Mouse (Mus musculus) liver, embryonic 12.5 days (tissue): ENCODE measurements at regions not wholly inside any gene's neighbourhood (a gene's known extent, or its start where the extent isn't known, plus 50 kb on each side); places are given as distances from the start of the nearest gene placed in this dataset.

Source experiments
- ATAC-seq: fragments of 200-750 bp; cut with Nextera tagmentation; 2 replicates; pipeline ENCODE4 v1.8.0; 2017; ENCODE audit warnings: moderate number of reproducible peaks, mild to moderate bottlenecking, moderate library complexity
- H3K27ac ChIP-seq: fragments of 300-500 bp; sonication (generic); 2 replicates; pipeline ENCODE4 v1.5.1; 2016; ENCODE audit warnings: mild to moderate bottlenecking
- H3K27me3 ChIP-seq: fragments of 300-500 bp; sonication (generic); replicated peaks from 2 replicates; pipeline ENCODE4 v1.6.1; 2016; ENCODE audit warnings: mild to moderate bottlenecking, moderate library complexity
- H3K36me3 ChIP-seq: fragments of 300-500 bp; sonication (generic); 2 replicates; pipeline ENCODE4 v1.6.1; 2016; ENCODE audit warnings: mild to moderate bottlenecking, moderate library complexity
- H3K4me1 ChIP-seq: fragments of 300-500 bp; sonication (generic); 2 replicates; pipeline ENCODE4 v1.6.1; 2016
- H3K4me2 ChIP-seq: fragments of 300-500 bp; sonication (generic); 2 replicates; pipeline ENCODE4 v1.6.1; 2016; ENCODE audit warnings: mild to moderate bottlenecking, moderate library complexity
- H3K4me3 ChIP-seq: fragments of 300-500 bp; sonication (generic); 2 replicates; pipeline ENCODE4 v1.5.1; 2016; ENCODE audit warnings: mild to moderate bottlenecking, moderate library complexity
- H3K9ac ChIP-seq: fragments of 300-500 bp; sonication (generic); 2 replicates; pipeline ENCODE4 v1.6.1; 2016; ENCODE audit warnings: mild to moderate bottlenecking, moderate library complexity
- H3K9me3 ChIP-seq: fragments of 300-500 bp; sonication (generic); replicated peaks from 2 replicates; pipeline ENCODE4 v1.6.1; 2016; ENCODE audit warnings: mild to moderate bottlenecking, moderate library complexity
- WGBS: fragments of 180-500 bp; shearing (Covaris S2); methylation state at CpG from one replicate; pipeline ENCODE4 v1.1.7; 2016; ENCODE audit not compliant: insufficient replicate concordance; 5-methylcytosine and 5-hydroxymethylcytosine counted together

DNA sequence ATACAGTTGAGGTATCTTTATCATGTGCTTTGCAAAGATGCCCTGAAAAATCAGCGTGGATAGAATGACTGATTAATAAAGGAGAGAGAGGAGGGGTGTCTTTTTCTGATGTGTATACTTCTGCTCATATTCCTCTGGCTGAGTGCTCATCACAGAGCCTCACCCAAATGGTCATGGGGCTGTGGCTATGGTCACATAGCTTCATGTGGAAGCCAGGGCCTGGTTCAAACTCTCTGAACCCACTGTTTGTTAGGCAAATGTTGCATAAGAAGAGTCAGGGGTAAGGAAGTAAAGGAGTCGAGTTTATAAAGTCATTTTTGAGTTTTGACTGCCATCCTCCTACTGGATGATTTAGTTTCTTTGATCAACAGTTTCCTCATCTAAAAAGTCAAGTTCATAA is 221.0 kb downstream of the Fzd1 start:
- 41% methylated on average over 2 of the region's 2 CpGs for WGBS
- no peak for ATAC-seq

DNA sequence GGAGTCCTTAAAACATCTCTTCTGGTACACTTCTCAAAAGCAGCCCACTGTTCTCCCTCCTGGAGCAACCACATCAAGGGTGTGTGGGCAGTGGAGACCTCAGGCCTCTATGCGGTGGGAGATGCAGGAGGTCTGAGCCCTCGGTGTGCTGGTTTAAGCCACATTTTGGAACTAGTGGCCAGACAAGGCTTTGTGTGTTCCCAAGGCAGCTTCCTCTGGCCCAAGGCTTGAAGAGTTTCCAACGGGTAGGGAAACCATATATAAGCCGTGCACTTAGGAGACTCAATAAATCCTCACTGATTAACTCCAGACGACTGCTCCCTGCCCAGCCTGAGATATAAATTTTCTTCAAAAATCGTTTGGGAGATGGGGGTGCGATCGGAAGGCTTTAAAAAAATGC is 221.9 kb downstream of the Fzd1 start:
- H3K4me3 ChIP-seq = no peak overlapping the region
- H3K4me2 ChIP-seq = no peak overlapping the region
- H3K36me3 ChIP-seq = no peaks in the 10 kb centered on the region
- H3K27ac ChIP-seq = no peak overlapping the region
- H3K27me3 ChIP-seq = no peaks in the 10 kb centered on the region
- ATAC-seq = no peak
- 59% methylated on average over 8 of the region's 8 CpGs for WGBS
- no peaks in the 10 kb centered on the region for H3K9me3 ChIP-seq
- H3K4me1 ChIP-seq = no peaks in the 10 kb centered on the region
- no peak overlapping the region for H3K9ac ChIP-seq

More for the DNA sequence above, 221.0 kb downstream of the Fzd1 start:
- H3K4me1 ChIP-seq = no peaks in the 10 kb centered on the region
- no peaks in the 10 kb centered on the region for H3K9me3 ChIP-seq
- no peak overlapping the region for H3K4me3 ChIP-seq
- H3K9ac ChIP-seq = no peak overlapping the region
- no peak overlapping the region for H3K27ac ChIP-seq
- H3K27me3 ChIP-seq = no peaks in the 10 kb centered on the region
- no peak overlapping the region for H3K4me2 ChIP-seq
- H3K36me3 ChIP-seq = no peaks in the 10 kb centered on the region

DNA sequence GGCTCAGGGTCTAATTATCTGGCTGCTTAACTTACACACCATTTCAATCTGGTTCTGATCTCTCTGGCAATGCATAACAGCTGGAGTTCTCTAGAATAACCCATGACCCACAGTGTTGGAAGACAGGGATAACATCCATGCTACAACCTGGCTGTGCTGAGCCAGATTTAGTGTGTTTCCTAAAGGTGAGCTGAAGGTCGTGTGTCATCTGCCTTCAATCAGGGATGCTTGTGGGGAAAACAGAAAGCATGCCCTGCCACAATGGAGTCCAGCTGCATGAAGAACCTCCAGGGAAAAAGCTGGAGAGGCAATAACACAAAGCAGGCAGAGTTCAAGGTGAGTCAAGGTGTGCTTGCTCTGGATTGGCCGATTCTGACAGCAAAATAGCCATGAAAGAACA is 223.3 kb downstream of the Fzd1 start:
- no peaks in the 10 kb centered on the region for H3K27me3 ChIP-seq
- H3K9me3 ChIP-seq = no peaks in the 10 kb centered on the region
- H3K4me3 ChIP-seq = no peak overlapping the region
- no peak for ATAC-seq
- H3K9ac ChIP-seq = no peak overlapping the region
- H3K4me1 ChIP-seq = no peaks in the 10 kb centered on the region
- WGBS = 54% methylated on average over 2 of the region's 2 CpGs
- no peaks in the 10 kb centered on the region for H3K36me3 ChIP-seq
- no peak overlapping the region for H3K4me2 ChIP-seq
- H3K27ac ChIP-seq = no peak overlapping the region

DNA sequence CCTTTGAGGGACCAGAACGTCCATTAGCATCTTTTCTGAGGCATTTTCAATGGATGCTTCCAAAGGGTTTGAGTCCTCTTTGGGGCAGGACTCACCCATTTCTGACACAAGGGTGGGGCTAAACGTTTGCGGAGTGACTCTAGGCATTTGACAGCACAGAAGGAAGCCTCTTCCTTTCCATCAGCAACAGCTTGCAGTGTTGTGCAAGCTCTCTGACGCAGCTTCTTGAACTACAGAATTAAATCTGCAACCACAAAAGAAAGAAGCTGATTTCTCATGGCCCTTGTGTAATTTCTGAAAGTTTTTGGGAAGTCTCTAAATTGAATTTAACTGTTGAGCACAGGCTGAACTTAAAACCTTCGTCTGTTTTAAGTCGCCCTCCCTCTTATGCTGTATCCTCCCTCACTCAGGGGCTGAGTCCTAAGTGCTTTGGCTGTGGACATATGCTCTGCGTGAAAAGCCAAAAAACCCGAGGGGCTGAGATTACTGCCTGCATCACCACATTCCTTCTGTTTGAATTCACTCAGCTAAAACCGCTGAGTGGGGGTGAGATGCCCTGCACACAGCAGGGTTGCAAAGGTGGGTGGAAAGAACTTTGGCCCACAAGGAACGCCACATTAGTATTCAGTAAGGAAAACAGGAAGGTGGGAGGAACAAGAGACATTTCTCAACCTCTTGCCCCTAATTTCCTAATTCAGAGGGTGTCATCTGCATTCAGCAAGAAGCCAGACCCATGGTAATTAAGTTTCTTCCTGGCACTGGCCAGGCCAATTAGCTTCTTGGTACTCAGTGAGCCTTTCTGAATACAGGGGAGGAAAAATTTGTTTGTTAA is 227.4 kb downstream of the Fzd1 start:
- H3K4me2 ChIP-seq = no peak overlapping the region
- H3K27ac ChIP-seq = no peak overlapping the region
- H3K4me3 ChIP-seq = no peak overlapping the region
- no peak for ATAC-seq
- no peaks in the 10 kb centered on the region for H3K36me3 ChIP-seq
- no peaks in the 10 kb centered on the region for H3K9me3 ChIP-seq
- H3K9ac ChIP-seq = no peak overlapping the region
- H3K27me3 ChIP-seq = no peaks in the 10 kb centered on the region
- WGBS = 30% methylated on average over 10 of the region's 10 CpGs
- H3K4me1 ChIP-seq = no peaks in the 10 kb centered on the region

DNA sequence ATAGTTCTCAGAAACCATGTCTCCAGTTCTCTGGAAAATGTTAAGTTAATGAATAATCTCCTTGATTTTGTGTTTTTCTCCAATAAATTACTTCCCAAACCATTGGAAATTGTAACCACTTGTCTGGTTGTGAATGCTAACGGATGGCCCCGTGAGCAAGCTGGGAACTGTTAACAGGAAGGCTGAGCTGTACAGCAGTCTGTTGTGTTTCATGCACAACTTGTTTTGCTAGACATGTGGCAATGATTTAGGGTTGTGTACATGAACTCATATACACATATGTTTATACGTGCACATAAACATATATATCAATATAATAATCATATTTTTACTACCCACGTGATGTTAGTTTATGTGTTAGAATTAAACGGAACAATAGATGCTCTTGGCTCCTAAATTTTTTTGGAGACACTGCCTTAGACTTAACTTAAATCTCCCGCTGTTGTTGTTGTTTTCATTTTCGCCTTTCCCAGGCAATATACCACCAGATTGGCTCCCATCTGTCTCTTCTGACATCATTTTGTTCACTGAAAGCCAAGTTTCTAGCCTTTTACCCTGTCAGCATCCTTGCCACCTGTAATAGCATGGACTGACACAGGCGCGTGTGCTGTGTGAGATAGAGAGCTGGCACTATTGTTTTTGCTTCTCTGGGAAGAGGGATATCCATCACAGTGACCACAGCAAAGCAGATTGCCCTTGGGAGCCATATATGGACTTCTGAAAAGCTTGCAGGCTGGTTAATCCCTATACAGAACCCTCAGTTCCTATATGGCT is 231.6 kb downstream of the Fzd1 start:
- Histone ChIP-seq H3K4me1 (no peaks in the 10 kb centered on the region), H3K9ac (no peak overlapping the region), H3K9me3 (no peaks in the 10 kb centered on the region), H3K4me2 (no peak overlapping the region), H3K4me3 (no peak overlapping the region), H3K27ac (no peak overlapping the region), H3K36me3 (no peaks in the 10 kb centered on the region), H3K27me3 (no peaks in the 10 kb centered on the region)
- 63% methylated on average over 9 of the region's 9 CpGs for WGBS
- no peak for ATAC-seq

DNA sequence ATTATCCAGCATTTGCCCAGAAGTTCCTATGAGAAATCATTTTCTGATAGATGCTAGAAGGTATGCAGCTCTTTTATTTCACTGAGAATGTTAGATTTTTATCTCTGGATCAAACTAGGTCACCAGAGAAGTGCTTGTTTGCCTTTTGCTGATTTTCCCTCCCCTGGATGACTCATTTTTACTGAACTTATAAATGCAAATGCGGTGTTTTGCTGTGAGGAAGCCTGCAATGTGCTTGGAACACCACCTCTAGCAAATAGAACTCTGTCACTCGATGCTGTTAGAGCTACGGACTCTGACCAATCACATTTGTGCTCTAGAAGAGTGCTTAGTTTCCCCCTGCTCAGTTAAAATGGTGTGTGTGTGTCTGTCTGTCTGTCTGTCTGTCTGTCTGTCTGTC is 257.2 kb downstream of the Fzd1 start:
- Histone ChIP-seq H3K4me1 (no peaks in the 10 kb centered on the region), H3K36me3 (no peaks in the 10 kb centered on the region), H3K4me3 (no peak overlapping the region), H3K27me3 (no peaks in the 10 kb centered on the region), H3K27ac (no peak overlapping the region), H3K9me3 (no peaks in the 10 kb centered on the region), H3K9ac (no peak overlapping the region), H3K4me2 (no peak overlapping the region)
- no peak for ATAC-seq
- WGBS = 60% methylated on average over 3 of the region's 3 CpGs

DNA sequence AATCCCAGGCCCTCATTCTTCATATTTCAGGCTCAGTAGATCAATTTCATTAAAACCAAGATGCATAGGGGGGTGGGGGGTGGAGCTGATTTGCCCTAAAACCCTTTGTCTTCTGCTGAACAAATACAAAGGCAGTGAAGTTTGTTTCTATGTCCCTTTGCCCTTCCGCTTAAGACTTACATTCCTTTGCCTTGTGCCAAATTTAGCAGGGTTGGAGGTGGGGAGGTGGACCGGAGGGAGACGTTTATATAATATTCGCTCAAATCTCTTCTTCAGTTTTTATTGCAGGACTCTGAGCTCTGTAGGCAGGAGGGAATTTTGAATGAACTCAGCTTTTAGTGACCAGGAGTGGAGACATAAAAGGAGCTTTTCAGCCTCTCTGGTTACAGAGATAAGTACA is 258.8 kb downstream of the Fzd1 start:
- no peaks in the 10 kb centered on the region for H3K4me1 ChIP-seq
- ATAC-seq = no peak
- no peak overlapping the region for H3K4me3 ChIP-seq
- H3K4me2 ChIP-seq = no peak overlapping the region
- H3K27ac ChIP-seq = no peak overlapping the region
- no peak overlapping the region for H3K9ac ChIP-seq
- H3K27me3 ChIP-seq = no peaks in the 10 kb centered on the region
- no peaks in the 10 kb centered on the region for H3K36me3 ChIP-seq
- H3K9me3 ChIP-seq = no peaks in the 10 kb centered on the region
- WGBS = 63% methylated on average over 4 of the region's 4 CpGs

DNA sequence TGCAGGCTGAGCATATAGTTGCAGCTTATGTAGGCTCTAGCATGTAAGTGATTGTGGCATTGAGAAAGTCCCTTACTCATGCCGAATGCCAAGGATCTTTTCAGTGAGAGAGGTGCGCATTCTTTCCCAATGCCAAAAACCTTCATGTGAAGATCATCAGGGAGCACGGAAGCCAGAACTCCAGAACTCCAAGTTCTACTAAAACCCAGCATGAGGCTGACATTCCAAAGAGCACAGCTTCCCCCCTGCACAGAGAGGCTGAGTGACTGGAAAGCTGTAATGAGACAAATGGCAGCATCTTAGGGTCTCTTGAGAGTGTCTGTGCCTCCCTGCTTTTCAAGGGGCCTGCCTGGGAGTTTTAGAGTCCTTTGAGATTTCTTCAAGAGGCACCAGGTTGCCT is 259.4 kb downstream of the Fzd1 start:
- no peak overlapping the region for H3K4me3 ChIP-seq
- H3K4me2 ChIP-seq = no peak overlapping the region
- no peak overlapping the region for H3K9ac ChIP-seq
- no peak overlapping the region for H3K27ac ChIP-seq
- no peaks in the 10 kb centered on the region for H3K36me3 ChIP-seq
- H3K4me1 ChIP-seq = no peaks in the 10 kb centered on the region
- no peaks in the 10 kb centered on the region for H3K9me3 ChIP-seq
- 77% methylated on average over 3 of the region's 3 CpGs for WGBS
- no peaks in the 10 kb centered on the region for H3K27me3 ChIP-seq
- ATAC-seq = no peak

DNA sequence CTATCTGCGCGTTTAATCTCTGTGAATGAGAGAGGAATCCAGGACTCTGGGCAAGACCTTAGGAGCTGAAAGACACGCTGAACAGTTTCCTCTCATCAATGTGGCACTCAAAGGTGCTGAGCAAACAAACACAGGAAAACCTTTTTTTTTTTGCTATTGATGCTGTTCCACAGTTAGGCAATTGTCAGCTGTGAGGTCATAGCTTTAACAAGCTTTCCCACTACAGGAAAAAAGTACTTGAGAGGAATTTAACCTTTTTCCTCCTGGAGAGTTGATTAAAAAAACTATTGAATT is 261.0 kb downstream of the Fzd1 start:
- H3K4me3 ChIP-seq = no peak overlapping the region
- no peak for ATAC-seq
- no peaks in the 10 kb centered on the region for H3K36me3 ChIP-seq
- H3K4me2 ChIP-seq = no peak overlapping the region
- H3K4me1 ChIP-seq = no peaks in the 10 kb centered on the region
- 30% methylated on average over 3 of the region's 3 CpGs for WGBS
- H3K9me3 ChIP-seq = no peaks in the 10 kb centered on the region
- no peak overlapping the region for H3K9ac ChIP-seq
- no peak overlapping the region for H3K27ac ChIP-seq
- H3K27me3 ChIP-seq = no peaks in the 10 kb centered on the region

DNA sequence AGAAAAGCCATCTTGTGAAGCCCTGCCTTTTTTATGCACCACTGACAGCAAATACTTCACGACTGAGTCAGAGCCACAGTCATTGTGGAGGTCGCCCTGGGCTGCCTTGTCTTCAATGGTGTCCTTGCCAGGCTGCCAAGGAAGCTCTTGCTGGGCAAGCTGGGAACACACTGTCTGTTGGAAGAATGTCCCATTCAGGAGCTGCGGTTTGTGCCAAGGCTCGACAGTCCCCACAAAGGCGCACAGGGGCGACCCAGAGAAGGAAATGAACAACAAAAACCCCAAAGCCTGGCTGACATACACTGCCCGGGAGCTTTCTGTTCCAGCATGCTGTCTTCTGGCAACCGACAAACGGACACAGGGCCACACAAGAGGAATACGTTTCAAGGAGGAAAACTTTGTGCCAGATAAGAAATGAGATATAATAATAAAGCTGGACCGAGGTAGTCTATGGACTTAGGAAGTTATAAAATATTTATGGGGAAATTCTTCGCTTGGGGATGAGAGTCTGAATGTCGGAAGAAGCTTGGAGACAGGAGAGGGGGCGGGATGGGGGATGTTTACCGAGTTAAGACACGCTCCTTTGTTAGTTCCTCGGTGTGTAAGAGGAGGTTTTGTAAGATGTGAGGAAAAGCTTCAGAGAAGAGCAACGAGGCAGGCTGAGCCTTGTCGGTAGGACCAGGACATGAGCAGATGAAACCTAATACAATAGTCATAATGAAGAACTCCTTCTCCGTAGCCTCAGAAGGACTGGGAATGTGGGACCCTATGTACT is 261.5 kb downstream of the Fzd1 start:
- no peak for ATAC-seq

DNA sequence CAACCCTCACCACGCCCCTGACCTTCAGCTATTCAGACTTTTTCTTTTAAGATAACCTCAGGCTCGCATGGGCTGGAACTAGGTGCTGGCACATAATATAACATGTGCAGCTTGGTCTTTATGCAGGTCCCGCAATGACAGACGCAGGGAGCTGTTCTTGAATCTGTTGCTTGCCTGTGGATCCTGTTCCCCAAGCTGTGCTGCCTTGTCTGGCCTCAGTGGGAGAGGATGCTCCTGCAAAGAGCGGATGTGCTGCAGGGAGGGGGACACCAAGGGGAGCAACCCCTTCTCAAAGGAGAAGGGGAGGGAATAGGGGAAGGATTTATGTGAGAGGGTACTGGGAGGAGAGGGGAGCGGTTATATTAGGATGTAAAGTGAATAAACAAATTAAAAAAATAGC is 262.4 kb downstream of the Fzd1 start:
- ATAC-seq = no peak
- H3K27me3 ChIP-seq = no peaks in the 10 kb centered on the region
- H3K4me2 ChIP-seq = no peak overlapping the region
- no peaks in the 10 kb centered on the region for H3K36me3 ChIP-seq
- H3K4me1 ChIP-seq = no peaks in the 10 kb centered on the region
- H3K9me3 ChIP-seq = no peaks in the 10 kb centered on the region
- H3K9ac ChIP-seq = no peak overlapping the region
- no peak overlapping the region for H3K27ac ChIP-seq
- WGBS = 64% methylated on average over 6 of the region's 6 CpGs
- no peak overlapping the region for H3K4me3 ChIP-seq

More for the DNA sequence above, 261.5 kb downstream of the Fzd1 start:
- no peak overlapping the region for H3K27ac ChIP-seq
- H3K4me2 ChIP-seq = 0 out of 2 replicates have a peak overlapping the region, but pooled peaks have one; percentile 22
- no peak overlapping the region for H3K9ac ChIP-seq
- H3K9me3 ChIP-seq = no peaks in the 10 kb centered on the region
- no peak overlapping the region for H3K4me3 ChIP-seq
- no peaks in the 10 kb centered on the region for H3K27me3 ChIP-seq
- H3K36me3 ChIP-seq = no peaks in the 10 kb centered on the region
- no peaks in the 10 kb centered on the region for H3K4me1 ChIP-seq
- WGBS = 32% methylated on average over 20 of the region's 20 CpGs
